Mouse (Mus musculus) stomach, postnatal 0 days (tissue): ENCODE results near the gene Bloc1s1.

Source experiments
- CTCF ChIP-seq: IDR thresholded peaks from 2 replicates; pipeline ENCODE4 v1.5.1; 2016; ENCODE audit warnings: antibody characterized with exemption, low read depth, mild to moderate bottlenecking, moderate library complexity
- EP300 ChIP-seq: optimal IDR thresholded peaks from 2 replicates; pipeline ENCODE3; 2016; ENCODE audit warnings: antibody characterized with exemption

- TF ChIP-seq CTCF, result no peak
- no peak for TF ChIP-seq EP300
These were observed 9.7 kb upstream of the Bloc1s1 start, which contains the start of gene Itga7 for GRCm38 (mm10) chr10:128933574-128933973.
